Mouse (Mus musculus): ENCODE results near the gene Gm3591.
"Not testable (repeated sequence)": the region's sequence is repeated elsewhere in the genome, so short reads cannot be mapped to it uniquely, and the experiment has no call there.

Gm3591 gene

DNA sequence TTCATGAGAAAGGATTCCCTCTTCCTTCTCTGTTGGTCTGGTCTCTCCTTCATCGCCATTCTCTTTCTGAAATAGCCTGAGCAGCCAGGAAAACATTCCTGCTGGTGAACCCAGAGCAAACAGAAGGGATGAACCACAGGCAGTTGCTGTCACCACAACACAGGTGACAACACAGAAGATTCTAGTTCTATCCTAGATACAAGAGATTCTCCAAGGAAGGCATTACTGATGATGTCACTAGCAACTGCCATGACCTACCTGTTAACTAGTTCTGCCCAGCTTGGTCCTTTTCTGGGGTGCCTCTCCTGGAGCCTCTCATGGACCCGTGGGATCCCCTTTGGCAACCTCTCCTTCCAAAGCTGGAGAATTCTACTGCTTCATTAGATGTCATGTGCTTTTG, at the start of gene Gm3591:
Gene Gm3591 (minus strand): TSS at position 101 of the 400 bp plus-strand sequence.
- not testable (repeated sequence) for DNase-seq (ENCODE audit: low spot score in 2 of 2)

DNA sequence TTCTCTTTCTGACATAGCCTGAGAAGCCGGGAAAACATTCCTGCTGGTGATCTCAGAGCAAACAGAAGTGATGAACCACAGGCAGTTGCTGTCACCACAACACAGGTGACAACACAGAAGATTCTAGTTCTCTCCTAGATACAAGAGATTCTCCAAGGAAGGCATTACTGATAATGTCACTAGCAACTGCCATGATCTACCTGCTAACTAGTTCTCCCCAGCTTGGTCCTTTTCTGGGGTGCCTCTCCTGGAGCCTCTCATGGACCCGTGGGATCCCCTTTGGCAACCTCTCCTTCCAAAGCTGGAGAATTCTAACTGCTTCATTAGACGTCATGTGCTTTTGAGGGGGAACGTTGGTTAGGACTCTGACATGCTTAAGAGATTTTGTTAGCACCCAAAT, 32.2 kb upstream of the Gm3591 start, which contains the start of gene Gm3594:
Gene Gm3594 (minus strand): TSS at position 101 of the 400 bp plus-strand sequence.
- not testable (repeated sequence) for DNase-seq (ENCODE audit: low spot score in 2 of 2)

DNA sequence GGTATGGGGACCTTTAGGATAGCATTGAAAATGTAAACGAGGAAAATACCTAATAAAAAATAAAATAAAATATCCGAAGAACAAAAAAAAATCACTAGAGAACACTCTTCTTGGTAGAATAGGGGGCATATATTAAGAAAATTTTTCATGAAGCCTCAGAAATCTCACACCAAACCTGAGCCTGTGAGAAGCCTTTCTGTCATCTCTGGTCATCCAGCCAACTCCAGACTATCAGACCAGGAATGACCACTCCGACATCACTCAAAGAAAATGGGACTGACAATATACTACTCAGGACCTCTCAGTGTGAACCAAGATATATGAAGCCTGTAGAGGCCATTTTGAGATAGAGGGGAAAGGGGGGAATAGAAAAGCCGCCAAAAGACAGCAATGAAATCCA, 28.5 kb upstream of the Gm3591 start:
- peak in 1 of 2 experiments; percentile 1 for DNase-seq (ENCODE audit: low spot score in 2 of 2)

DNA sequence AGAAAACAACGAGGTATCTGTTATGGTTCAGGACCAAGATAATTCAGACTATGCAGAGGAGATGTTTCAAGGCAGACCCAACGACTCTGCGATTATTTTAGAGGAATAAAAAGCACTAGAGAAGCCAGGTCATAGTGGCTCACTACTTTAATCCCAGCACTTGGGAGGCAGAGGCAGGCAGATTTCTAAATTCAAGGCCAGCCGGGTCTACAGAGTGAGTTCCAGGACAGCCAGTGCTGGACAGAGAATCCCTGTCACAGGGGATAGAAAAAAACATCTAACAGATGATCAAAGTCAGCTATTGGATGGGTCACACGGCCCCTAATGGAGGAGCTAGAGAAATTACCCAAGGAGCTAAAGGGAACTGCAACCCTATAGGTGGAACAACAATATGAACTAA, 27.9 kb upstream of the Gm3591 start:
- peak in 1 of 2 experiments; percentile 3 for DNase-seq (ENCODE audit: low spot score in 2 of 2)

DNA sequence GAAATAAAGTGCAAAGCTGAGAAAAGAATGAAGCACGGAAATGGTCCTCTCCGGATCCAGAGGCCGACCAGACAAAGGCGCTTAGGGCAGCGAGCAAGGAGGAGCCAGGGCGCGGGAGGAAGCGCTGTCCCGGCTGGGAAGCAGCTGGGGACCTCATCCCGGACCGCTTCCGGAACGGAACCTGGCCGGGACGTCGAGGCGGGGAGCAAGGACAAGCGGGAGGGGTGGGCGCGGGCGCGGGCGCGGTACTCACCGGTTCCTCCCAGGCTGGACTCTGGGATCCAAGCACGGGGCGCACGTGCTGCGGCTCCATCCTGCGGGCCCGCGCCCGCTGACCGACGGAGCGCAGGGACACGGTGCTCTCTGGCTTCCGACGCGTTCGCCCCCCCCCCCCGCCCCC, 14.5 kb upstream of the Gm3591 start:
- DNase-seq (ENCODE audit: low spot score in 2 of 2): peak; percentile 7 to 31

DNA sequence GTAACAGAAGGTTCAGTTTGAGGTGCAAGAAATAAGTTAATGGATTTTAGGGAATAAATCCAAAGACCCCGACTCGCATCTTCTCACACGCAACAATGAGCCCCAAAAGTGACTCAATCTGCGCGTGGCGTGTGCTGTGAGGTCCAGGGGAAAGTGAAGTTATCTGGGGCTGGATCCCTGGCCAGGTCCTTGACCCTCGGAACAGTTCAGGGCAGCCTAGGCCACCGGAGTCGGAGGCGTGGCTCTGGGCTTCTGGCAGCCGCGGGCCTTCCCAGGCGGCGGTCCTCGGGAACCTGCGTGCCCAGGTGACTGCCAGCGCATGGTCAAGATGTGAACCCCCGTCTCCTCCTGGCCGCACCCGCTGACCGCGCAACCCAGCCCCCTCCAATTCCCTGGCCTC, 14.1 kb upstream of the Gm3591 start:
- DNase-seq (ENCODE audit: low spot score in 2 of 2): not testable (repeated sequence)

DNA sequence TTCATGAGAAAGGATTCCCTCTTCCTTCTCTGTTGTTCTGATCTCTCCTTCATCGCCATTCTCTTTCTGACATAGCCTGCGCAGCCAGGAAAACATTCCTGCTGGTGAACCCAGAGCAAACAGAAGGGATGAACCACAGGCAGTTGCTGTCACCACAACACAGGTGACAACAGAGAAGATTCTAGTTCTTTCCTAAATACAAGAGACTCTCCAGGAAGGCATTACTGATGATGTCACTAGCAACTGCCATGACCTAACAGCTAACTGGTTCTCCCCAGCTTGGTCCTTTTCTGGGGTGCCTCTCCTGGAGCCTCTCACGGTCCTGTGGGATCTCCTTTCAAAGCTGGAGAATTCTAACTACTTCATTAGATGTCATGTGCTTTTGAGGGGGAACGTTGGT, 22.1 kb downstream of the Gm3591 start, which contains the start of gene Gm16440:
Gene Gm16440 (minus strand): TSS at position 101 of the 400 bp plus-strand sequence.
- not testable (repeated sequence) for DNase-seq (ENCODE audit: low spot score in 2 of 2)

All from urinary bladder, postnatal 36 days (tissue).